Mouse (Mus musculus): ENCODE measurements around the gene Ninj1. TPM values are rescaled to one million over a fixed set of nuclear protein-coding genes. Genes with fewer than 3 reads are reported as not detected.

Gene Ninj1
- polyA plus RNA-seq, 1 experiment = 124 TPM

DNA sequence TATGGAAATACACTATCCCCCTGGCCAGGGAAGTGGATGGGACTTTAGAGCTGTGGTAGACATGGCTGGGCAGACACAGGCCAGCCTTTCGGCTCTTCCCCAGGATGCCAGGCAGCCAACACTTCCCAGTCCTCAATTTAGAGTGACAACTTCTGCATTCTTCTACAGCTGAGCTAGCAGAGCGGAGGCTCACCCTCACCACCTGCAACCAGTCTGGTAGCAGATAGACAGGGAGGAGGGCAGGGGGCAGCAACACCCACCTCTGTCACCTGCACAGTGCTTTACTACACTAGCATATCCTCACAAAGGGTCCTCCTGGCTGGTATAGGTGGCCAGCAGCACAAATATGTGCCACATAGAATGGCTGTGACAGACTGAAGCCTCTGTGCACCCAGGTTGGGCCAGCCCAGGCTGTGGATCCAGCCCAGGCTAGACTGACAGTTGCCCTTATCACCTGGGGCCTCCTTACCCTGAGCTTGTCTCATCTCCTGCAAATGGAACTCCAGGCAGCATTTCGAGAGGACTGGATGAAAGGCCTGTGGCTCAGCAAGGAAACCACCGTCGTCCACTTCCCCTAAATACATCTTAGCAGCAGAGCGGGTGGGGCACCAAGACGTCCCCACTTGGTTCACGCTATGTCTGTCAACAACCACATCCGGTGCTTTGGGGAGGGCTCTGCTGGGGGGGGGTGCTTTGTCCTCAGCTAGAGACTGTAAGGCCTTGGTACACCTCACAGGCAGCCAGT is 55.2 kb downstream of the Ninj1 start:
- Histone ChIP-seq H3K27me3 (ENCODE audit: control insufficient read depth, insufficient read depth, insufficient read length) (no peaks in the 10 kb centered on the region), H3K4me2 (ENCODE audit: low read depth) (no peak overlapping the region), H3ac (ENCODE audit: control insufficient read depth, insufficient read length) (no peak overlapping the region), H3K79me2 (ENCODE audit: control insufficient read depth, insufficient read depth) (no peaks in the 10 kb centered on the region), H3K36me3 (ENCODE audit: control insufficient read depth, insufficient read depth) (no peaks in the 10 kb centered on the region), H3K4me3 (no peak overlapping the region)
- TF ChIP-seq POLR2A (IDR thresholded peaks at IDR 0.05; ENCODE audit: insufficient read length, low read depth) (no peak), TCF12 (IDR thresholded peaks at IDR 0.05; ENCODE audit: insufficient read depth, poor library complexity, severe bottlenecking) (no peak), CEBPB (IDR thresholded peaks at IDR 0.05; ENCODE audit: insufficient read depth, poor library complexity, severe bottlenecking) (no peak), REST (IDR thresholded peaks at IDR 0.05; ENCODE audit: insufficient read depth, insufficient read length) (no peak), TCF3 (IDR thresholded peaks at IDR 0.05; ENCODE audit: insufficient read length, low read depth) (no peak), USF1 (IDR thresholded peaks at IDR 0.05; ENCODE audit: low read depth) (no peak), MAX (IDR thresholded peaks at IDR 0.05; ENCODE audit: low read depth) (no peak), POLR2AphosphoS2 (IDR thresholded peaks at IDR 0.05; ENCODE audit: insufficient read length, low read depth) (no peak), MYOG (IDR thresholded peaks at IDR 0.05; ENCODE audit: control insufficient read depth in 1 of 3, insufficient read depth in 1 of 3, insufficient read length in 2 of 3, low read depth in 2 of 3) (no peak), E2F4 (IDR thresholded peaks at IDR 0.05; ENCODE audit: insufficient read depth) (no peak), MYOD1 (IDR thresholded peaks at IDR 0.05; ENCODE audit: control insufficient read depth in 1 of 3, insufficient read length in 2 of 3, low read depth in 2 of 3) (no peak), SRF (IDR thresholded peaks at IDR 0.05; ENCODE audit: control insufficient read depth, insufficient read length, low read depth) (no peak)

DNA sequence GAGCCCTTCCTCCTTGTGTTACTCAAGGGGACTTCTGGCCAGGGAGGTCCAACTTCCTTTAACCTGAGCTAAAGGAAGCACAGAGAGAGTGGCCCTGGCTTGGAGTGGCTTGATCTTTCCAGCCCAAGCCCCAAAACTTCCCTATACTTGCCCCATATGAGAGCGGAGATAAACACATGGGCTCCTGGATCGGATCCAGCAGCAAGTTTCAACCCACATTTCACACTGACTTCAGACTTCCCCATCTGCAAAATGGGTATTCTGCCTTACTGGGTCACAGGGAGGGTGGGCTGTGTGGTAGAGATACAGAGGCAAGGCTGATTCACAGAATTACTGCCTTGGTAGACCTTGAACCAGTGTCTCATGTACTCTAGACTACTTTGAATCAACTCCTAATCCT is 56.2 kb downstream of the Ninj1 start:
- Histone ChIP-seq H3K4me2 (ENCODE audit: low read depth) (no peak overlapping the region), H3K4me3 (no peak overlapping the region), H3K36me3 (ENCODE audit: control insufficient read depth, insufficient read depth) (no peaks in the 10 kb centered on the region), H3K27me3 (ENCODE audit: control insufficient read depth, insufficient read depth, insufficient read length) (no peaks in the 10 kb centered on the region), H3K79me2 (ENCODE audit: control insufficient read depth, insufficient read depth) (no peaks in the 10 kb centered on the region), H3ac (ENCODE audit: control insufficient read depth, insufficient read length) (no peak overlapping the region)
- TF ChIP-seq MAX (IDR thresholded peaks at IDR 0.05; ENCODE audit: low read depth) (no peak), TCF3 (IDR thresholded peaks at IDR 0.05; ENCODE audit: insufficient read length, low read depth) (no peak)

DNA sequence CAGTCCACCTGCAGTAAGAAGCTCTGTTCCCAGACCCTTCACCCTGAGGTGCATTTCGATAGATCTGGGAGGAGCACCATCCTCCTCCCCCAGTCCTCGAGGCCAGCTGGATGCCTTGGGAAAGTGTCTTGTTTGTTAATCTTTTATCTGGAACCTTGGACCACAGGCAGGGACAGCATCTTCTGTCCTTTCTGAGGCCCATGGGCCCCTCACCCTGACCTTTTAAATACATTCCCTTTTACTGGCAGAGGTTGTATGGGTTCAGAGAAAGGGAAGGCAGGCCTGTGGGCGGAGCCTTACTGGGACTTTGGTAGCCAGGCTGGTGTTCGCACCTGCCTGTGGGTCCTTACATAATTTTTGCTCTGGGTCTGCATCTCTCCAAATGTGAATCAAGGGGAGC is 58.0 kb downstream of the Ninj1 start:
- no peak overlapping the region for H3K4me2 ChIP-seq (ENCODE audit: low read depth)
- no peaks in the 10 kb centered on the region for H3K27me3 ChIP-seq (ENCODE audit: control insufficient read depth, insufficient read depth, insufficient read length)
- no peak overlapping the region for H3ac ChIP-seq (ENCODE audit: control insufficient read depth, insufficient read length)
- H3K4me3 ChIP-seq = no peak overlapping the region
- no peaks in the 10 kb centered on the region for H3K79me2 ChIP-seq (ENCODE audit: control insufficient read depth, insufficient read depth)
- TF ChIP-seq REST (IDR thresholded peaks at IDR 0.05; ENCODE audit: insufficient read depth, insufficient read length) = no peak
- TF ChIP-seq E2F4 (IDR thresholded peaks at IDR 0.05; ENCODE audit: insufficient read depth) = no peak
- no peak for TF ChIP-seq POLR2AphosphoS2 (IDR thresholded peaks at IDR 0.05; ENCODE audit: insufficient read length, low read depth)
- no peak for TF ChIP-seq TCF3 (IDR thresholded peaks at IDR 0.05; ENCODE audit: insufficient read length, low read depth)
- TF ChIP-seq MYOD1 (IDR thresholded peaks at IDR 0.05; ENCODE audit: control insufficient read depth in 1 of 3, insufficient read length in 2 of 3, low read depth in 2 of 3) = no peak
- no peak for TF ChIP-seq MYOG (IDR thresholded peaks at IDR 0.05; ENCODE audit: control insufficient read depth in 1 of 3, insufficient read depth in 1 of 3, insufficient read length in 2 of 3, low read depth in 2 of 3)
- TF ChIP-seq TCF12 (IDR thresholded peaks at IDR 0.05; ENCODE audit: insufficient read depth, poor library complexity, severe bottlenecking) = no peak
- TF ChIP-seq USF1 (IDR thresholded peaks at IDR 0.05; ENCODE audit: low read depth) = no peak
- TF ChIP-seq MAX (IDR thresholded peaks at IDR 0.05; ENCODE audit: low read depth) = no peak
- TF ChIP-seq POLR2A (IDR thresholded peaks at IDR 0.05; ENCODE audit: insufficient read length, low read depth) = no peak
- no peak for TF ChIP-seq CEBPB (IDR thresholded peaks at IDR 0.05; ENCODE audit: insufficient read depth, poor library complexity, severe bottlenecking)
- no peak for TF ChIP-seq SRF (IDR thresholded peaks at IDR 0.05; ENCODE audit: control insufficient read depth, insufficient read length, low read depth)
- H3K36me3 ChIP-seq (ENCODE audit: control insufficient read depth, insufficient read depth) = no peaks in the 10 kb centered on the region

Other genes with a start within 250 kb of the Ninj1 start
- gene Fam120a, start 219.5 kb upstream of the Ninj1 start, polyA plus RNA-seq (2012; fragmentation: generic; extraction: Trizol) = 76.9 TPM
- gene Wnk2, start 39.5 kb upstream of the Ninj1 start, polyA plus RNA-seq (2012; fragmentation: generic; extraction: Trizol) = not detected
- 180 TPM for gene Card19, start 28.6 kb downstream of the Ninj1 start, polyA plus RNA-seq (2012; fragmentation: generic; extraction: Trizol)
- gene Susd3, start 61.2 kb downstream of the Ninj1 start, polyA plus RNA-seq (2012; fragmentation: generic; extraction: Trizol) = 2.2 TPM
- gene Fgd3, start 132.8 kb downstream of the Ninj1 start, polyA plus RNA-seq (2012; fragmentation: generic; extraction: Trizol) = 15.5 TPM
- 94.9 TPM for gene Bicd2, start 154.1 kb downstream of the Ninj1 start, polyA plus RNA-seq (2012; fragmentation: generic; extraction: Trizol)
- 4.5 TPM for gene Ippk, start 233.8 kb downstream of the Ninj1 start, polyA plus RNA-seq (2012; fragmentation: generic; extraction: Trizol)